Mouse (Mus musculus) stomach, embryonic 16.5 days (tissue): ENCODE measurements around the gene Olfr1461. TPM values are rescaled to one million over a fixed set of nuclear protein-coding genes. Genes with fewer than 3 reads are reported as not detected.

Source experiments
- ATAC-seq: fragments of 200-750 bp; cut with Nextera tagmentation; 2 replicates; pipeline ENCODE4 v1.8.0; 2017; ENCODE audit warnings: moderate number of reproducible peaks, moderate TSS enrichment; ENCODE audit not compliant: insufficient read depth, low FRiP score
- H3K27ac ChIP-seq: fragments of 300-500 bp; sonication (generic); 2 replicates; pipeline ENCODE4 v1.5.1; 2014; ENCODE audit warnings: low read length
- H3K27me3 ChIP-seq: fragments of 300-500 bp; sonication (generic); 2 replicates; pipeline ENCODE4 v1.6.1; 2014; ENCODE audit warnings: low read length, control low read depth, mixed read lengths; ENCODE audit not compliant: control insufficient read depth, insufficient read depth
- H3K36me3 ChIP-seq: fragments of 300-500 bp; sonication (generic); 2 replicates; pipeline ENCODE4 v1.6.1; 2014; ENCODE audit warnings: low read length; ENCODE audit not compliant: control insufficient read depth, insufficient read depth
- H3K4me1 ChIP-seq: fragments of 300-500 bp; sonication (generic); 2 replicates; pipeline ENCODE4 v1.6.1; 2014; ENCODE audit warnings: low read length, control low read depth, mixed read lengths; ENCODE audit not compliant: control insufficient read depth, insufficient read depth
- H3K4me2 ChIP-seq: fragments of 300-500 bp; sonication (generic); 2 replicates; pipeline ENCODE4 v1.6.1; 2014; ENCODE audit warnings: low read depth, low read length, mixed read lengths
- H3K4me3 ChIP-seq: fragments of 300-500 bp; sonication (generic); replicated peaks from 2 replicates; pipeline ENCODE4 v1.5.1; 2014; ENCODE audit warnings: mild to moderate bottlenecking, low read length
- H3K9ac ChIP-seq: fragments of 300-500 bp; sonication (generic); 2 replicates; pipeline ENCODE4 v1.6.1; 2014; ENCODE audit warnings: low read length
- H3K9me3 ChIP-seq: fragments of 300-500 bp; sonication (generic); replicated peaks from 2 replicates; pipeline ENCODE4 v1.6.1; 2016; ENCODE audit warnings: low read length, control low read depth; ENCODE audit not compliant: control insufficient read depth
- WGBS: fragments of 180-500 bp; shearing (Covaris S2); extraction: QIAGEN DNeasy Blood & Tissue Kit; methylation state at CpG from one replicate; pipeline ENCODE4 v1.1.7; 2014; 5-methylcytosine and 5-hydroxymethylcytosine counted together
- polyA plus RNA-seq: library from polyadenylated mRNA; unstranded; fragments of >200 nt; fragmentation: Nextera tagmentation; extraction: Ambion mirVana; gene quantifications from 2 replicates; pipeline ENCODE4 v1.2.1, GENCODE M21; 2015

Gene Olfr1461
- not detected in 2 replicates for polyA plus RNA-seq

GRCm38 (mm10) chr19:13162700-13163099, at the start of gene Olfr1461:
Gene Olfr1461 (plus strand): TSS chr19:13163000.
- H3K9ac ChIP-seq, result no peak within 1 kb of the TSS
- H3K9me3 ChIP-seq, result no peaks in the 10 kb centered on the region
- WGBS, result 51% methylated on average over 1 of the region's 1 CpGs
- no peaks in the 10 kb centered on the region for H3K4me1 ChIP-seq
- no peak within 1 kb of the TSS for H3K4me3 ChIP-seq
- H3K36me3 ChIP-seq, result no peaks in the 10 kb centered on the region
- no peak within 1 kb of the TSS for H3K4me2 ChIP-seq
- no peak for ATAC-seq
- H3K27ac ChIP-seq, result no peak within 1 kb of the TSS
- no peaks in the 10 kb centered on the region for H3K27me3 ChIP-seq

GRCm38 (mm10) chr19:13149449-13149848, 13.4 kb upstream of the Olfr1461 start, which contains the start of gene Olfr1459:
Gene Olfr1459 (minus strand): TSS chr19:13149549.
- no peak within 1 kb of the TSS for H3K4me3 ChIP-seq
- no peaks in the 10 kb centered on the region for H3K27me3 ChIP-seq
- H3K27ac ChIP-seq, result no peak within 1 kb of the TSS
- no peak within 1 kb of the TSS for H3K9ac ChIP-seq
- H3K4me2 ChIP-seq, result no peak within 1 kb of the TSS
- WGBS, result 71% methylated on average over 1 of the region's 1 CpGs
- H3K4me1 ChIP-seq, result no peaks in the 10 kb centered on the region
- H3K36me3 ChIP-seq, result no peaks in the 10 kb centered on the region
- no peak for ATAC-seq
- H3K9me3 ChIP-seq, result no peaks in the 10 kb centered on the region

- no peak for ATAC-seq
- Histone ChIP-seq H3K4me1 (no peaks in the 10 kb centered on the region), H3K27me3 (no peaks in the 10 kb centered on the region), H3K4me3 (no peak within 1 kb of the TSS), H3K9ac (no peak within 1 kb of the TSS), H3K9me3 (0 out of 2 replicates have a peak, but pooled peaks cover 4% of the 10 kb centered on the region), H3K4me2 (no peak within 1 kb of the TSS), H3K36me3 (no peaks in the 10 kb centered on the region), H3K27ac (no peak within 1 kb of the TSS)
- WGBS, result 85% methylated on average over 1 of the region's 1 CpGs
Measured at GRCm38 (mm10) chr19:13185434-13185833, 22.6 kb downstream of the Olfr1461 start, which contains the start of gene Olfr1462. Gene Olfr1462 (plus strand): TSS chr19:13185734.

Other genes starting within 250 kb of the Olfr1461 start
- gene Olfr1448, start 238.6 kb upstream of the Olfr1461 start, polyA plus RNA-seq, result not detected in 2 replicates
- gene Olfr1449, start 232.2 kb upstream of the Olfr1461 start, polyA plus RNA-seq, result not detected in 2 replicates
- not detected in 2 replicates for gene Olfr1450, start 212.7 kb upstream of the Olfr1461 start, polyA plus RNA-seq
- not detected in 2 replicates for gene Olfr1451, start 168.0 kb upstream of the Olfr1461 start, polyA plus RNA-seq
- not detected in 2 replicates for gene Olfr1453, start 134.7 kb upstream of the Olfr1461 start, polyA plus RNA-seq
- not detected in 2 replicates for gene Olfr1454, start 102.4 kb upstream of the Olfr1461 start, polyA plus RNA-seq
- not detected in 2 replicates for gene Olfr1457, start 65.1 kb upstream of the Olfr1461 start, polyA plus RNA-seq
- gene Olfr1458, start 56.2 kb upstream of the Olfr1461 start, polyA plus RNA-seq, result not detected in 2 replicates
- gene Olfr1459, start 13.5 kb upstream of the Olfr1461 start, polyA plus RNA-seq, result not detected in 2 replicates
- gene Olfr1462, start 22.7 kb downstream of the Olfr1461 start, polyA plus RNA-seq, result not detected in 2 replicates
- gene Olfr1463, start 68.3 kb downstream of the Olfr1461 start, polyA plus RNA-seq, result not detected in 2 replicates
- not detected in 2 replicates for gene Olfr1465, start 152.5 kb downstream of the Olfr1461 start, polyA plus RNA-seq
- gene Olfr1466, start 175.9 kb downstream of the Olfr1461 start, polyA plus RNA-seq, result not detected in 2 replicates
- not detected in 2 replicates for gene Olfr1467, start 199.2 kb downstream of the Olfr1461 start, polyA plus RNA-seq
- gene Olfr1469, start 244.8 kb downstream of the Olfr1461 start, polyA plus RNA-seq, result not detected in 2 replicates